Mouse (Mus musculus) small intestine, adult 2 months (tissue): ENCODE measurements around the gene Morc3. TPM values are rescaled to one million over a fixed set of nuclear protein-coding genes. Genes with fewer than 3 reads are reported as not detected.

Experiments
- H3K27ac ChIP-seq: fragments of 200-500 bp; 2 replicates; pipeline ENCODE4 v1.5.1; 2012; ENCODE audit warnings: low read depth, low read length, control low read depth, inconsistent platforms; ENCODE audit not compliant: insufficient read depth
- H3K27me3 ChIP-seq: fragments of 200-500 bp; 2 replicates; pipeline ENCODE4 v1.6.1; 2012; ENCODE audit warnings: mild to moderate bottlenecking, moderate library complexity, low read length, inconsistent platforms; ENCODE audit not compliant: control insufficient read depth, insufficient read depth
- H3K36me3 ChIP-seq: fragments of 200-500 bp; 2 replicates; pipeline ENCODE4 v1.6.1; 2012; ENCODE audit warnings: mild to moderate bottlenecking, low read length, control low read depth, inconsistent platforms; ENCODE audit not compliant: control insufficient read depth, insufficient read depth
- H3K4me1 ChIP-seq: fragments of 200-500 bp; 2 replicates; pipeline ENCODE4 v1.6.1; 2012; ENCODE audit warnings: low read length, inconsistent platforms, mixed read lengths; ENCODE audit not compliant: control insufficient read depth, insufficient read depth, insufficient read length
- H3K4me3 ChIP-seq: fragments of 200-500 bp; 2 replicates; pipeline ENCODE4 v1.5.1; 2012; ENCODE audit warnings: low read depth, mild to moderate bottlenecking, control low read depth, inconsistent platforms, low read length, moderate library complexity
- CTCF ChIP-seq: fragments of 200-500 bp; IDR thresholded peaks from 2 replicates; pipeline ENCODE4 v1.5.1; 2012; ENCODE audit warnings: low read depth, mild to moderate bottlenecking, control low read depth, inconsistent platforms, low read length, moderate library complexity, mixed read lengths; ENCODE audit not compliant: insufficient replicate concordance, insufficient read length; ENCODE audit errors: extremely low read depth
- POLR2A ChIP-seq: fragments of 200-500 bp; IDR thresholded peaks from 2 replicates; pipeline ENCODE4 v1.6.1; 2012; ENCODE audit warnings: low read depth, mild to moderate bottlenecking, control low read depth, inconsistent platforms, low read length, moderate library complexity
- WGBS: fragments of 180-500 bp; shearing (Covaris S2); methylation state at CpG from one replicate; pipeline ENCODE4 v1.1.7; 2018; 5-methylcytosine and 5-hydroxymethylcytosine counted together
- polyA plus RNA-seq: library from polyadenylated mRNA; depleted of rRNA; stranded (reverse); fragments of >200 nt; gene quantifications from 2 replicates; pipeline ENCODE4 v1.2.3, GENCODE M21; 2012; rRNA removed

The Morc3 gene
- polyA plus RNA-seq, 1 experiment = 2.7 TPM

GRCm38 (mm10) chr16:93917712-93918678 is 86.1 kb downstream of the Morc3 start:
- WGBS = 9% methylated on average over 14 of the region's 22 CpGs
- peaks cover 10% of the 10 kb centered on the region for H3K4me1 ChIP-seq

DNA sequence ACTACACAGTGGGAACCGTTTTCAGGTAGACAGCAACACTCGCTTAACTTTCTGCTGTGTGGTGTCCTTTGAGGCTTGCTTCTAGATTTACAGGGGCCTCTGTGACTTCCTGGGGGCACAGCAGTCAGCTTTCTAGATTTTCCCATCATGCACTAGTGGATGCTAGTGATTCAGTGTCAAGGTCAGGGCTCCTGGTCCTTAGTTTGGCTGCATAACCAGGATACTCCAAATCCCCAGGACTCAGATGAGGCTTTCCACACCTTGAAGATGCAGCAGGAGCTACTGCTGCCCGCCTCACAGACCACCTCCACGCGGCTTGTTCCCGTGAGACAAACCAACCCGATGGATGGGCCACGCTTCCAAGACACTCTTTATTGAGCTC is 86.7 kb downstream of the Morc3 start:
- 60% methylated on average over 8 of the region's 8 CpGs for WGBS
- no peak overlapping the region for H3K4me3 ChIP-seq
- no peaks in the 10 kb centered on the region for H3K27me3 ChIP-seq
- no peak overlapping the region for H3K27ac ChIP-seq
- TF ChIP-seq CTCF = no peak
- TF ChIP-seq POLR2A = no peak
- H3K36me3 ChIP-seq = no peaks in the 10 kb centered on the region
- peaks cover 9% of the 10 kb centered on the region for H3K4me1 ChIP-seq

More at GRCm38 (mm10) chr16:93917712-93918678, 86.1 kb downstream of the Morc3 start:
- TF ChIP-seq POLR2A (no peak), CTCF (peak; percentile 73; the same call in 1 of the 2 replicates)
- Histone ChIP-seq H3K27ac (peak overlapping the region; percentile 100), H3K27me3 (no peaks in the 10 kb centered on the region), H3K4me3 (peak overlapping the region; percentile 18; the same call in 1 of the 2 replicates), H3K36me3 (no peaks in the 10 kb centered on the region)

DNA sequence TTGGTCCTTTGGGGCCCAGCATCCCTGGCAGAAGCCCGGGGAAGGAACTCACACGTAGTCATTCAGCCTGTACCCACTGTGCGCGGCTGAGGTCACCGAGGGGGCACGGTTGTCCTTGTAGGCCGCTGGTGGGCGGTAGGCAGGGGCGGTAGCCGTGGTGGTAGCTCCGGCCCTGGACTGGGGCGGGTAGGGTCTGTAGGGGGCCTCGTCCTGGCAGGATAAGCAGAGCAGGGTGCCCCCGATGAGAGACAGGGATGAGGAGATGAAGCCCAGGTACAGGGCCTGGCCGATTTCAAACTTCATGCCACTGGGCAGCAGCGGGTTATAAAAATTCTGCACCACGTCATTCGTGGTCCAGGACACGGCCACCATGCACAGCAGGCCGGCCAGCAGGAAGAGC is 87.3 kb downstream of the Morc3 start:
- Histone ChIP-seq H3K27ac (no peak overlapping the region), H3K4me3 (no peak overlapping the region), H3K27me3 (no peaks in the 10 kb centered on the region), H3K4me1 (peaks cover 11% of the 10 kb centered on the region), H3K36me3 (no peaks in the 10 kb centered on the region)
- 85% methylated on average over 20 of the region's 20 CpGs for WGBS
- no peak for TF ChIP-seq CTCF
- TF ChIP-seq POLR2A = no peak

DNA sequence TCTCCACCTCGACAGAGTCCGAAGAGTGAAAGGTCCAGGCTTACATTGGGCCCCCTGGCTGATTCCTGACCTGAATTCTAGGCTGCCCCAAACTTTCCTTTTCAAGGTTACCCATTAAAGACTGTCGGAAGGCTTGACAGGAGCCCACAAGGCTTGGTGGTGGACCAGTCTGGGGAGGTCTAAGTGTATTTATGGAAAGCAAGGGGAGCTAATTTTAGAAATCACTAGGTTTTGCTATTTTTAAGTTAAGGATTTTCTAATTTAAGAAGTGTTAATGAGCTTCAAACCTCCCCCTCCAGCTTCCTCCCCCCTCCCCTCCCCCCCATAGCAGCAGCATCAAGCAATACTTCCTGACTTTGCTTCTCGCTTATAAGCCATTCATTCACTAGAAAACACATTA is 88.8 kb downstream of the Morc3 start:
- no peak for TF ChIP-seq POLR2A
- no peak for TF ChIP-seq CTCF
- no peaks in the 10 kb centered on the region for H3K36me3 ChIP-seq
- 80% methylated on average over 4 of the region's 4 CpGs for WGBS
- H3K27me3 ChIP-seq = no peaks in the 10 kb centered on the region
- peaks cover 12% of the 10 kb centered on the region for H3K4me1 ChIP-seq
- H3K4me3 ChIP-seq = no peak overlapping the region
- H3K27ac ChIP-seq = no peak overlapping the region

GRCm38 (mm10) chr16:93922835-93923389 is 91.0 kb downstream of the Morc3 start:
- no peaks in the 10 kb centered on the region for H3K27me3 ChIP-seq
- no peaks in the 10 kb centered on the region for H3K36me3 ChIP-seq
- peaks cover 6% of the 10 kb centered on the region for H3K4me1 ChIP-seq
- H3K27ac ChIP-seq = no peak overlapping the region
- H3K4me3 ChIP-seq = no peak overlapping the region
- TF ChIP-seq POLR2A (no peak), CTCF (no peak)
- 75% methylated on average over 5 of the region's 5 CpGs for WGBS

GRCm38 (mm10) chr16:93923788-93924187 is 91.9 kb downstream of the Morc3 start:
- WGBS = 27% methylated on average over 7 of the region's 7 CpGs
- no peak overlapping the region for H3K4me3 ChIP-seq
- H3K36me3 ChIP-seq = no peaks in the 10 kb centered on the region
- no peak overlapping the region for H3K27ac ChIP-seq
- H3K27me3 ChIP-seq = no peaks in the 10 kb centered on the region
- no peak for TF ChIP-seq CTCF
- no peak for TF ChIP-seq POLR2A
- peaks cover 3% of the 10 kb centered on the region; the same call in 1 of the 2 replicates for H3K4me1 ChIP-seq

Other genes with a start within 250 kb of the Morc3 start
- 2.4 TPM in 2 replicates for gene Setd4, start 228.1 kb upstream of the Morc3 start, polyA plus RNA-seq
- 352 and 389 TPM in 2 replicates for gene Cbr1, start 226.3 kb upstream of the Morc3 start, polyA plus RNA-seq
- not detected in 2 replicates for gene Gm5678, start 204.0 kb upstream of the Morc3 start, polyA plus RNA-seq
- gene Cbr3, start 148.9 kb upstream of the Morc3 start, polyA plus RNA-seq = 4.0 and 39.0 TPM in 2 replicates
- gene Dop1b, start 120.2 kb upstream of the Morc3 start, polyA plus RNA-seq = 42.9 and 94.1 TPM in 2 replicates
- 2.4 and 3.3 TPM in 2 replicates for gene Chaf1b, start 51.8 kb downstream of the Morc3 start, polyA plus RNA-seq
- gene Cldn14, start 176.7 kb downstream of the Morc3 start, polyA plus RNA-seq = 0.15 TPM in 1 of 2 replicates, not detected in the other